In the genomic region with DNA sequence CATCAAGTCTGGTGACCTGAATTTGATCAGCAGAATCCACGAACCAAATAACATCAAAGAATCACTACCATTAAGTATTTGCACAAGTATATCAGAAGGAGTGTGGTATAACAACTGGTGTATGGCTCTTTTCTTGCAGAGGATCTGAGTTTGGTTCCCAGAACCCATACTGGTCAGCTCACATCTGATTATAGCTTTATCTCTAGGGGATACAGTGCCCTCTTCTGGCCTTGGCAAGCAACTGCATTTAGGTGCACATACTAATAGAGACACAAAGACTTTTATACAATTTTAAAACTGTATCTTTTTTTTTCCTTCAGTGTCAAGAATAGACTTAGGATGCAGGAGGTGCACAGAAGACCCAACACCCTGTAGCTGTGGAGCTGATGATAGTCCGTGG, we compare ENCODE assay signal across 12 mouse cellular contexts. TPM values are rescaled to one million over a fixed set of nuclear protein-coding genes. Genes with fewer than 3 reads are reported as not detected.
DNase-seq lines count a peak whose midpoint lies in the region; ATAC-seq and TF ChIP-seq lines count a peak whose summit lies in the region.
"Had no signal": no experiment of that assay in that cellular context is flagged by ENCODE, and none has a peak within 500 bp of the region (broad histone marks: within the 10 kb centered on the region; RNA-seq: fewer than 3 reads in every experiment).

No protein-coding gene starts in this region.

- WGBS in midbrain, embryonic 13.5 days: 96% methylated on average over 2 of the region's 2 CpGs
- WGBS in limb, embryonic 10.5 days: 92% methylated on average over 2 of the region's 2 CpGs

- DNase-seq in layer of hippocampus, adult 2 months (ENCODE audit: low spot score in 2 of 2): no peak
- DNase-seq in layer of hippocampus, adult 8-10 months (ENCODE audit: low spot score in 2 of 2): no peak
- peak; percentile 17 to 21 for DNase-seq in B cell, adult 2 months
- no peak for DNase-seq in ES-E14 (ENCODE audit: low read depth, low spot score)
- no peak for DNase-seq in urinary bladder, postnatal 10 days (ENCODE audit: low spot score)
- no peak for DNase-seq in limb, embryonic 10.5 days (ENCODE audit: low spot score)
- DNase-seq: cerebellum, adult 11-12 months; kidney, adult 9 months; layer of hippocampus, postnatal 36 days; lung, adult 2 months had no signal

- TF ChIP-seq CTCF in layer of hippocampus, adult 2 months (conservative IDR thresholded peaks at IDR 0.05): peak; percentile 67

- in situ Hi-C loops in ES-E14 (cut with MboI; ENCODE audit: low sequenced_read_pairs in 2 of 2, unreplicated experiment in 2 of 2): no loop called here

- no peak overlapping the region for H3K4me3 ChIP-seq in layer of hippocampus, adult 2 months
- no peak overlapping the region for H3K4me3 ChIP-seq in ES-E14 (ENCODE audit: insufficient read depth in 1 of 2, low read depth in 1 of 2, low read length in 2 of 2, poor library complexity in 1 of 2, severe bottlenecking in 1 of 2)
- no peak overlapping the region for H3K4me3 ChIP-seq in midbrain, embryonic 13.5 days (replicated peaks)
- H3K4me3 ChIP-seq in limb, embryonic 10.5 days: no peak overlapping the region
- H3K4me3 ChIP-seq: forebrain, embryonic 15.5 days had no signal

- H3K27me3 ChIP-seq in midbrain, embryonic 13.5 days: no peaks in the 10 kb centered on the region
- H3K27me3 ChIP-seq in limb, embryonic 10.5 days (ENCODE audit: low read depth, poor library complexity, severe bottlenecking): no peaks in the 10 kb centered on the region
- H3K27me3 ChIP-seq: forebrain, embryonic 15.5 days had no signal

- no peak overlapping the region for H3K27ac ChIP-seq in layer of hippocampus, adult 2 months
- H3K27ac ChIP-seq in ES-E14 (ENCODE audit: insufficient read depth, low read depth, low read length, poor library complexity, severe bottlenecking): no peak overlapping the region
- H3K27ac ChIP-seq in midbrain, embryonic 13.5 days: no peak overlapping the region
- no peak overlapping the region for H3K27ac ChIP-seq in limb, embryonic 10.5 days
- H3K27ac ChIP-seq: forebrain, embryonic 15.5 days had no signal

- no peak overlapping the region for H3K9ac ChIP-seq in ES-E14 (ENCODE audit: insufficient read depth, low read depth, low read length, poor library complexity, severe bottlenecking)
- no peak overlapping the region for H3K9ac ChIP-seq in midbrain, embryonic 13.5 days (replicated peaks)
- H3K9ac ChIP-seq: forebrain, embryonic 15.5 days had no signal

- peak overlapping the region; percentile 11; the same call in 1 of the 2 replicates for H3K4me2 ChIP-seq in midbrain, embryonic 13.5 days (replicated peaks)

- H3K9me3 ChIP-seq in ES-E14 (ENCODE audit: control insufficient read depth, insufficient read depth, low read depth, low read length): no peaks in the 10 kb centered on the region
- H3K9me3 ChIP-seq in midbrain, embryonic 13.5 days: no peaks in the 10 kb centered on the region
- H3K9me3 ChIP-seq in limb, embryonic 10.5 days (replicated peaks): no peaks in the 10 kb centered on the region
- H3K9me3 ChIP-seq: forebrain, embryonic 15.5 days had no signal

- ATAC-seq in midbrain, embryonic 13.5 days: no peak
- ATAC-seq: forebrain, embryonic 15.5 days had no signal

- H3K36me3 ChIP-seq in ES-E14 (ENCODE audit: control insufficient read depth, insufficient read depth, low read length, poor library complexity, severe bottlenecking): peaks cover 22% of the 10 kb centered on the region
- H3K36me3 ChIP-seq in midbrain, embryonic 13.5 days: peaks cover 49% of the 10 kb centered on the region
- peaks cover 58% of the 10 kb centered on the region for H3K36me3 ChIP-seq in limb, embryonic 10.5 days

- peaks cover 2% of the 10 kb centered on the region in 2 experiments; a peak in 2 of 4 replicates for H3K4me1 ChIP-seq in ES-E14 (ENCODE audit: control insufficient read depth in 2 of 2, insufficient read depth in 2 of 2, low read length in 2 of 2, poor library complexity in 1 of 2)
- peaks cover 40% of the 10 kb centered on the region for H3K4me1 ChIP-seq in midbrain, embryonic 13.5 days (replicated peaks)
- H3K4me1 ChIP-seq in limb, embryonic 10.5 days: 0 out of 2 replicates have a peak, but pooled peaks cover 3% of the 10 kb centered on the region

TF ChIP-seq in ES-E14, 5 proteins besides CTCF, POLR2A, EP300 and RAD21:
- peak; percentile 62; the same call in 1 of the 2 replicates for TF ChIP-seq ZC3H11A (IDR thresholded peaks at IDR 0.05; ENCODE audit: borderline replicate concordance, low read depth, low read length)
- TF ChIP-seq ZNF384 (IDR thresholded peaks at IDR 0.05; ENCODE audit: low read depth, low read length): no peak

RNA-seq across cellular contexts. Expression of gene Cyp51, which starts 2.8 kb away (rescaled TPM):
- total RNA-seq in layer of hippocampus, adult 2 months (2021): 10 to 100 TPM; 38.2 to 42.1 TPM
- 10 to 100 TPM; 41.5 to 43.5 (median 42.5) TPM for total RNA-seq in layer of hippocampus, adult 8-10 months (2022)
- total RNA-seq in ES-E14 (2012; rRNA removed): 70.0 and 97.2 TPM in 2 replicates
- polyA plus RNA-seq in midbrain, embryonic 13.5 days (2015; fragmentation: Nextera tagmentation; extraction: Ambion mirVana): 147 and 158 TPM in 2 replicates
- polyA plus RNA-seq in limb, embryonic 10.5 days (2016; fragmentation: Nextera tagmentation; extraction: Ambion mirVana): 93.3 and 103 TPM in 2 replicates

Comparison
In these comparisons a context has a peak if more than half of its experiments do, and no peak if none do; other contexts are left out.
1. DNase-seq: peak in B cell, adult 2 months (2 of 2); none in layer of hippocampus, adult 2 months (0 of 2), layer of hippocampus, adult 8-10 months (0 of 2), ES-E14 (single experiment), urinary bladder, postnatal 10 days (single experiment) and limb, embryonic 10.5 days (single experiment).